Mouse (Mus musculus) thymus, adult 2 months (tissue): ENCODE data around the gene Nt5c2.

Experiments
- CTCF ChIP-seq: fragments of 200-500 bp; IDR thresholded peaks from 2 replicates; pipeline ENCODE4 v1.5.1; 2012; ENCODE audit warnings: mild to moderate bottlenecking, control low read depth, low read length, moderate library complexity, borderline replicate concordance; ENCODE audit not compliant: control insufficient read depth, poor library complexity, insufficient read depth; ENCODE audit errors: extremely low read depth
- POLR2A ChIP-seq: fragments of 200-500 bp; IDR thresholded peaks from 2 replicates; pipeline ENCODE4 v1.6.1; 2012; ENCODE audit warnings: mild to moderate bottlenecking, low read length, control low read depth, moderate library complexity; ENCODE audit not compliant: control insufficient read depth, poor library complexity, insufficient read depth; ENCODE audit errors: extremely low read depth

DNA sequence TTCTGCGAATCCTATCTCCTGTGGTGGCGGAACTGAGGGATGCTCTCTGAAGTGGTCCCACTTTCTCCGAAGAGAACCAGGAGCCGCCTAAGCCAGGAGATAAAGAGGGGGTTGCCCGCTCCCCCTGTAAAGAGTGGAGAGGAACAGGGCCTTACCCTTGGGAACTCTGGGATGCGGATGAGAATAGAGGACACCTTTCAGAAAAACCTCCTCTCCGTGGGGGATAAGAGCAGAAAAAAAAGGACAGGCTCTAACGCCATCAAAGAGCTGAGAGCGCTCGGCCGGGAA, 850 bp downstream of the Nt5c2 start:
- TF ChIP-seq CTCF (no peak), POLR2A (no peak)
